Mouse (Mus musculus): ENCODE results near the gene Gmppa. TPM values are rescaled to one million over a fixed set of nuclear protein-coding genes. Genes with fewer than 3 reads are reported as not detected.

Gene Gmppa
- 10 to 100 TPM; 51.9 to 53.7 TPM for total RNA-seq (2021)

GRCm38 (mm10) chr1:75435475-75436328 is at the start of gene Gmppa:
Gene Gmppa, plus strand, starts transcription at chr1:75435930.
- intact Hi-C loops (cut with DNase I) = no loop called here
- peak; percentile 85 to 86 for DNase-seq (ENCODE audit: extremely low spot score in 1 of 2, low spot score in 2 of 2)

- intact Hi-C loops (cut with DNase I) = loop anchor here (5.0 kb wide), 1 partner anchor 44 kb away; no protein-coding TSS in a partner anchor
These were observed 49.6 kb upstream of the Gmppa start for GRCm38 (mm10) chr1:75386149-75386548.

GRCm38 (mm10) chr1:75387469-75387928 is 48.2 kb upstream of the Gmppa start:
- intact Hi-C loops (cut with DNase I) = loop anchor here (5.0 kb wide), 1 partner anchor 45 kb away; no protein-coding TSS in a partner anchor
- DNase-seq (ENCODE audit: extremely low spot score in 1 of 2, low spot score in 2 of 2) = peak in 1 of 2 experiments; percentile 42

More at GRCm38 (mm10) chr1:75386149-75386548, 49.6 kb upstream of the Gmppa start:
- no peak for DNase-seq (ENCODE audit: extremely low spot score in 1 of 2, low spot score in 2 of 2)

GRCm38 (mm10) chr1:75387929-75388897 is 47.5 kb upstream of the Gmppa start:
- peak in 1 of 2 experiments; percentile 48 for DNase-seq (ENCODE audit: extremely low spot score in 1 of 2, low spot score in 2 of 2)
- intact Hi-C loops (cut with DNase I) = loop anchor here (5.0 kb wide), 1 partner anchor 46 kb away; no protein-coding TSS in a partner anchor

GRCm38 (mm10) chr1:75388898-75389515 is 46.7 kb upstream of the Gmppa start:
- intact Hi-C loops (cut with DNase I) = loop anchor here (5.0 kb wide), 1 partner anchor 47 kb away; no protein-coding TSS in a partner anchor
- peak in 1 of 2 experiments; percentile 42 for DNase-seq (ENCODE audit: extremely low spot score in 1 of 2, low spot score in 2 of 2)

GRCm38 (mm10) chr1:75393139-75393538 is 42.6 kb upstream of the Gmppa start:
- intact Hi-C loops (cut with DNase I) = no loop called here
- DNase-seq (ENCODE audit: extremely low spot score in 1 of 2, low spot score in 2 of 2) = peak in 1 of 2 experiments; percentile 59

- no peak for DNase-seq (ENCODE audit: extremely low spot score in 1 of 2, low spot score in 2 of 2)
- intact Hi-C loops (cut with DNase I) = no loop called here
These were observed 41.9 kb upstream of the Gmppa start for GRCm38 (mm10) chr1:75393846-75394245.

- DNase-seq (ENCODE audit: extremely low spot score in 1 of 2, low spot score in 2 of 2) = peak in 1 of 2 experiments; percentile 83
- intact Hi-C loops (cut with DNase I) = no loop called here
These were observed 36.8 kb upstream of the Gmppa start for GRCm38 (mm10) chr1:75398761-75399402.

- intact Hi-C loops (cut with DNase I) = no loop called here
- DNase-seq (ENCODE audit: extremely low spot score in 1 of 2, low spot score in 2 of 2) = peak in 1 of 2 experiments; percentile 87
These were observed 35.8 kb upstream of the Gmppa start for GRCm38 (mm10) chr1:75399755-75400492.

- intact Hi-C loops (cut with DNase I) = no loop called here
- DNase-seq (ENCODE audit: extremely low spot score in 1 of 2, low spot score in 2 of 2) = no peak
These were observed 35.1 kb upstream of the Gmppa start for GRCm38 (mm10) chr1:75400493-75401115.

GRCm38 (mm10) chr1:75405547-75405946 is 30.2 kb upstream of the Gmppa start:
- intact Hi-C loops (cut with DNase I) = no loop called here

GRCm38 (mm10) chr1:75406173-75406572 is 29.6 kb upstream of the Gmppa start:
- intact Hi-C loops (cut with DNase I) = no loop called here
- DNase-seq (ENCODE audit: extremely low spot score in 1 of 2, low spot score in 2 of 2) = no peak

More at GRCm38 (mm10) chr1:75405547-75405946, 30.2 kb upstream of the Gmppa start:
- DNase-seq (ENCODE audit: extremely low spot score in 1 of 2, low spot score in 2 of 2) = no peak

GRCm38 (mm10) chr1:75407056-75407455 is 28.7 kb upstream of the Gmppa start:
- intact Hi-C loops (cut with DNase I) = no loop called here
- no peak for DNase-seq (ENCODE audit: extremely low spot score in 1 of 2, low spot score in 2 of 2)

- intact Hi-C loops (cut with DNase I) = no loop called here
- no peak for DNase-seq (ENCODE audit: extremely low spot score in 1 of 2, low spot score in 2 of 2)
These were observed 27.5 kb upstream of the Gmppa start for GRCm38 (mm10) chr1:75408210-75408609.

GRCm38 (mm10) chr1:75409950-75410349 is 25.8 kb upstream of the Gmppa start:
- intact Hi-C loops (cut with DNase I) = no loop called here
- no peak for DNase-seq (ENCODE audit: extremely low spot score in 1 of 2, low spot score in 2 of 2)

GRCm38 (mm10) chr1:75412196-75412595 is 23.5 kb upstream of the Gmppa start:
- DNase-seq (ENCODE audit: extremely low spot score in 1 of 2, low spot score in 2 of 2) = no peak
- intact Hi-C loops (cut with DNase I) = no loop called here

GRCm38 (mm10) chr1:75413749-75414148 is 22.0 kb upstream of the Gmppa start:
- no peak for DNase-seq (ENCODE audit: extremely low spot score in 1 of 2, low spot score in 2 of 2)
- intact Hi-C loops (cut with DNase I) = no loop called here
